Mouse (Mus musculus) C2C12 (cell line): Measurements from ENCODE around the gene Ndufv1.

ENCODE experiments used
- CEBPB ChIP-seq: IDR thresholded peaks from one replicate; pipeline ENCODE4 v1.6.1; 2011; ENCODE audit warnings: low read depth, mild to moderate bottlenecking, control low read depth, moderate library complexity
- CTCF ChIP-seq: IDR thresholded peaks from one replicate; pipeline ENCODE4 v1.5.1; 2011; ENCODE audit not compliant: control insufficient read depth, insufficient read depth, insufficient read length
- FOSL1 ChIP-seq: IDR thresholded peaks from one replicate; pipeline ENCODE4 v1.8.0; 2011; ENCODE audit warnings: mild to moderate bottlenecking, low read length; ENCODE audit not compliant: poor library complexity, insufficient read depth, severe bottlenecking
- MAX ChIP-seq: IDR thresholded peaks from one replicate; pipeline ENCODE4 v1.6.1; 2011; ENCODE audit warnings: mild to moderate bottlenecking, control low read depth
- MYOG ChIP-seq: IDR thresholded peaks from one replicate; pipeline ENCODE4 v1.6.1; 2011; ENCODE audit not compliant: control insufficient read depth, insufficient read length; ENCODE audit errors: extremely low read depth
- USF1 ChIP-seq: IDR thresholded peaks from one replicate; pipeline ENCODE4 v1.6.1; 2011; ENCODE audit warnings: low read depth, mild to moderate bottlenecking, control low read depth, moderate library complexity

DNA sequence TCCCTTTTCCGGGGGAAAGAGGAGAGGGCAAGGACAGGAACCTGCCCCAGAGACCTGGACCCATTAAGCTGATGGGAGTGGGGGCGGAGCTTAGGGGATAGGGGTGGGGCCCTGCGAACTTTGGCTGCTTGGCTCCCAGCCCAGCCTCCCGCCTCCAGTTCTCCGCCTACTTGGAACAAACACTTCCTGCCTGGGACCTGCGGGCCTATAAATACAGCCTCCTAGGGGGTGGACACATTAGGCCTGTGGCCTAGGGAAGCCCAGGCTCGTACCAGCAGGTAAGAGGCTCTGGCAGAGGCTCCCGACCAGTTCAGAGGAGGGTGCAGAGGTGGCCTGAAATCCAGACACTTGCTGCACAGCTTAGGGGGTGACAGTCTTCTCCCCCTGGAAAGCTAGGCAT is 26.3 kb downstream of the Ndufv1 start, which contains the start of gene Acy3:
- TF ChIP-seq CTCF (no peak), USF1 (no peak), MAX (no peak), FOSL1 (no peak), MYOG (no peak), CEBPB (no peak)
